ENCODE assay signal across 1 mouse cellular context in the genomic region with DNA sequence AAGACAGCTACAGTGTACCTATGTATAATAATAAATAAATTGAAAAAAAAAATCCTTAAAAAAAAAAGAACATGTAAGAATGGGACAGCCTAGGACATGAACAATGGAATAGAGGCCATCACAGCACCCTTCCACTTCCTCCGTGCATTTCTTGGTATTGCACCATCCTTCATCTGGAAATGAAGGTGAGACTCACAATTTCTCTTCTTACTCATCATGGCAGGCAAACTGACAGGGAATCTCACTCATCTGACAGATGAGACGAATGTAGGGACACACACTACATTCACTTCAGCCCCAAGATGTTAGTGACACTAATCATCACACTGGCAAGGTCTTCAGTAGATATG.
TF ChIP-seq lines count a peak whose summit lies in the region.

No protein-coding gene starts in this region.

TF ChIP-seq in myocyte, 11 proteins besides CTCF, POLR2A, EP300 and RAD21:
- TF ChIP-seq POLR2AphosphoS2 (IDR thresholded peaks at IDR 0.05; ENCODE audit: insufficient read length, low read depth) (no peak), MYOD1 (IDR thresholded peaks at IDR 0.05; ENCODE audit: control insufficient read depth in 1 of 3, insufficient read length in 2 of 3, low read depth in 2 of 3) (no peak), REST (IDR thresholded peaks at IDR 0.05; ENCODE audit: insufficient read depth, insufficient read length) (no peak), CEBPB (IDR thresholded peaks at IDR 0.05; ENCODE audit: insufficient read depth, poor library complexity, severe bottlenecking) (peak; percentile 62), TCF3 (IDR thresholded peaks at IDR 0.05; ENCODE audit: insufficient read length, low read depth) (no peak)
